Mouse (Mus musculus): ENCODE results near the gene Klc4. TPM values are rescaled to one million over a fixed set of nuclear protein-coding genes. Genes with fewer than 3 reads are reported as not detected.

Gene Klc4
- total RNA-seq, 2 experiments from 2014 or later: 23.8 to 28.2 TPM

- no peak for DNase-seq
- intact Hi-C loops (cut with DNase I): no loop called here
Measured at GRCm38 (mm10) chr17:46656054-46656453, 10.2 kb upstream of the Klc4 start.

DNA sequence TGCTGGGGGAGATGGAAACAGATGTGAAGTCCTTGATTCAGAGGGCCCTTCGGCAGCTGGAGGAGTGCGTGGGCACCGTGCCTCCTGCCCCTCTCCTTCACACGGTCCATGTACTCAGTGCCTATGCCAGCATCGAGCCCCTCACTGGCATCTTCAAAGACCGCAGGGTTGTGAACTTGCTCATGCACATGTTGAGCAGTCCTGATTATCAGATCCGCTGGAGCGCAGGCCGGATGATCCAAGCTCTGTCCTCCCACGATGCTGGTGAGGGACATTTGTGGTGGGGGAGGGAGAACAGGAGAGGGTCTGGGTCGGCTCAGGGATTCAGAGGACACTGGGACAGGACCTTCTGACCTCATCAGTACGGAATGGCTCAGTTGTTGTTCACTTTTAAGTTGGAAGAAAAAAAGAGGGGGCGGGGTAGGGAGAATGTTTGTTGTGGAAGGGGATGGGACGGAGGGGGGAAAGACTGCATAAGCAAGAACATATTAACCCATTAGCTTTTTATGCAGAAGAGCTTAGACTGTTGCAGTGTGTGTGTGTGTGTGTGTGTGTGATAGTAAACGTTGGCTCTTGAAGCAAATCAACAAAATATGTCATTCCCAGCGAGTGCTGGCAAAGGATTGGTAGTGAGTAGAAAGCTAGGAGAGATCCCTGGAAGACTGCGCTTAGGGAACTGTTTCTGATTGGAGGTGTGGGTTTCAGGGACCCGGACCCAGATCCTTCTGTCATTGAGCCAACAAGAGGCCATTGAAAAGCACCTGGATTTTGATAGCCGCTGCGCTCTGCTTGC, 6.1 kb upstream of the Klc4 start:
- intact Hi-C loops (cut with DNase I): no loop called here
- no peak for DNase-seq

DNA sequence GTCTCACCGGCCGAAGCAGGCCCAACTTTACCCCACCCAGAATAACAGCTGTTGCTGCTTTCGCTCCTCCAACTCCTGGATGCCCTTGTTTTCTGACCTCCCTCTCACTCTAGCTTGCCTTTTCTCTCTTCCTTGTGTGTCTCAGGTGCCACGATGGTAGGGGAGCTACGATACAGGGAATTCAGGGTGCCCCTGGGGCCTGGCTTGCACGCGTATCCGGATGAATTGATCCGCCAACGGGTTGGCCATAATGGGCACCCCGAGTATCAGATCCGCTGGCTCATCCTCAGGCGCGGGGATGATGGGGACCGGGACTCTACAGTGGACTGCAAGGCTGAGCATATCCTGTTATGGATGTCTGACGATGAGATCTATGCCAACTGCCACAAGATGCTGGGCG, 5.5 kb upstream of the Klc4 start:
- DNase-seq: peak; percentile 28 to 46

GRCm38 (mm10) chr17:46650232-46651031, 4.6 kb upstream of the Klc4 start, which contains the start of gene Cul7:
Cul7 (plus strand) TSS chr17:46650337.
- intact Hi-C loops (cut with DNase I): loop anchor here (1.0 kb wide), 1 partner anchor 24 kb away; the partner anchor contains the start of gene Rrp36
- DNase-seq: peak; percentile 94 to 96

More for the DNA sequence above, 5.5 kb upstream of the Klc4 start:
- intact Hi-C loops (cut with DNase I): no loop called here

- no peak for DNase-seq
- intact Hi-C loops (cut with DNase I): loop anchor here (1.0 kb wide), 1 partner anchor 24 kb away; the partner anchor contains the start of gene Rrp36
Measured at GRCm38 (mm10) chr17:46649811-46650210, 4.0 kb upstream of the Klc4 start.

- DNase-seq: no peak
- intact Hi-C loops (cut with DNase I): no loop called here
Measured at GRCm38 (mm10) chr17:46648436-46648835, 2.6 kb upstream of the Klc4 start.

- DNase-seq: no peak
- intact Hi-C loops (cut with DNase I): no loop called here
Measured at GRCm38 (mm10) chr17:46647279-46647678, 1.5 kb upstream of the Klc4 start.

GRCm38 (mm10) chr17:46646322-46646662, 470 bp upstream of the Klc4 start:
- DNase-seq: no peak
- intact Hi-C loops (cut with DNase I): no loop called here

GRCm38 (mm10) chr17:46644916-46645475, 826 bp downstream of the Klc4 start:
- intact Hi-C loops (cut with DNase I): no loop called here
- DNase-seq: peak; percentile 67 to 69

DNA sequence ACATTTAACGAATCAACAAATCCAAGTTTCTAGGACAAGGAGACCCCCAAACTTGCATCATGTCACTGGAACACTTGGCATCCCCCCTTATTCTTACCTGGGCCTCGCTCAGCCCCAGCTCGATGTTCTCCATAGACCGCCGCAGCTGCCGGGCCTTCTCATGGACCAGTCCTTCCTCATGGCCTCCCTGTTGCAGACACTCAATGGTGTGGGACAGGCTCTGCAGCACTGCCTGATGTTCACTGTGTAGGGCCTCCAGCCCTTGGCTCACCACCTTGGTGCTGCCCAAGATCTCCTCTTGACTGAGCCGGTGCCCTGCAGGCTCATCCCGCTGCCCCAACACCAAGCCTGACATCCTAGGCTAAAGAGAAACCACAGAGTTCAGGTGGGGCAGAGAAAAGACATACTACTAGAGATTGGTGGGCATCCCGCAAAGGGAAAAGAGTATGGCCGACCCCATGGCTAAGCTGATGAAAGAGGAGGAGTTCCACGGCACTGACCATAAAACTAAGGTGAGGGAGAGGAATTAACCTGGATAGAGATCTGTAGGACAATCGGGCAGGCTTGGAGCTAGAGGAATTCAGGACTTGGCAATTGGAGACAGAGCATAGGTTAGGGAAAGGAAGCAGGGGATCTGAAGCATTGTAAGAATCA, 1.5 kb downstream of the Klc4 start:
- intact Hi-C loops (cut with DNase I): no loop called here
- no peak for DNase-seq

DNA sequence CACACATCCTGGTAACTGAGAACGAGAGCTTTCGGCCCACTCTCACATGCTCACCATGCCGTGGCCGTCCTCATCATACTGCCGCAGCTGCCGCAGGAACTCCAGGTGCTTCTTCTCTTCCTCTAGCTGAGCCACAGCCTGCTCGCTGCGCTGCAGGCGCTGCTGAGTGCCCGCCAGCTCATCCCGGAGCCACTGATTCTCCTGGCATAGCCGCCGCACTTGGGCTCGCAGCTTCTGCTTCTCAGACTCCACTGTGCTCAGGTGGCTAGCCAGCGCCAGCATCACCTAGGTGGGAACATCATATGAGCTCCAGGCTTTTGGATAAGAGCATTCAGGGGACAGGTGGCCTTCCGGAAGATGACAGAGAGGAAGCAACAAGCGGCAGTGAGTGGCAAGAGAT, 3.8 kb downstream of the Klc4 start:
- intact Hi-C loops (cut with DNase I): no loop called here
- no peak for DNase-seq

DNA sequence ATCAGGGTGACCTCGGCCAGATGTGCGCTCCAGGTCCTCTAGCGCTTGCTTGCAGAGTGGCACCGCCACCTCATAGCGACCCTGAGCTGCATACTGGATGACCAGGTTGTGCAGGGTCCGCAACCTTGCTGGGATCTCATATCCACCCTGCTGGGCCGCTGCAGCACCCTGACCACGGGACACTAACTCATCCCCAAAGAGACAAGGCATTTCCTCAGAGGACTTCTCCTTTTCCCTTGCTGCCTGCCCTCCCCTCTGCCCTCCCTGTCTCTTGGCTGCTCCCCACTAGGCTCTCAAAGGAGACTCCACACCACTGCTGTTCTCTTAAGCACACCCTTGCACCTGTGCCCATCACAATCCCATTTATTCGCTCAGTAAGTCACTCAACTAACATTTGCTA, 5.9 kb downstream of the Klc4 start:
- intact Hi-C loops (cut with DNase I): loop anchor here (5.0 kb wide), 2 partner anchors 38 to 83 kb away; partner anchors contain the start of gene Srf
- DNase-seq: no peak

DNA sequence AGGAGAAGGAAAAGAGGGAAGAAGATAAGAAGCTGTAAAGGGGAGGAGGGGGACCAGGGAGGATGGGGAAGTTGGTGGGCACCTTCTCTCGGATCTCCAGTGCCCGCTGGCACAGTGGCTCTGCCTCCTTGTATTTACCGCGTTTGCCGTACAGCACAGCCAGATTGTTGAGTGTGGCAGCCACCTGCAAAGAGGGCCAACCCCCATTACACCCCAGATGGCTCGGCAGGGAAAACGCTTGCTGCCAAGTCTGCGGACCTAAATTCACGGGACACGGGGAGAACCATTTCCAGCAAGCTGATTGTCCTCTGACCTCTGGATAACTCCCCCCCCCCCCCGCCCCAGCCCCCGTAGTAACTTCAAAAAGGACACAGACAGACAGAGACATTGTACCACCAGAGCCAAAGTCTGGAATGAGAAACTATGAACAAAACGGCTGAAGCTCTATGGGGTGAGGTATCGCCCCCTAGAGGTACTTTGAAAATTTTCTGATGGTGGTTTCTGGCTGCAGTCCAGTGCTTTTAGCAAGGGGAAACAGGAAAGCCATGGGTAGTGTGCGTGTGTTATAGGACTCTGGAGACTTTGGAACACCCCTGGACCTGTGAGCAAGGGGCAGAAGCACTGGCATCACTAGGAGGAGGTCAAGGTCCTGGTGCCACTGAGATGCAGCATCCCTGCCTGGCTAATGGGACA, 8.8 kb downstream of the Klc4 start:
- peak; percentile 82 to 90 for DNase-seq
- intact Hi-C loops (cut with DNase I): loop anchor here (1.0 to 5.0 kb wide), 3 partner anchors 35 to 112 kb away; partner anchors contain the start of gene Srf

DNA sequence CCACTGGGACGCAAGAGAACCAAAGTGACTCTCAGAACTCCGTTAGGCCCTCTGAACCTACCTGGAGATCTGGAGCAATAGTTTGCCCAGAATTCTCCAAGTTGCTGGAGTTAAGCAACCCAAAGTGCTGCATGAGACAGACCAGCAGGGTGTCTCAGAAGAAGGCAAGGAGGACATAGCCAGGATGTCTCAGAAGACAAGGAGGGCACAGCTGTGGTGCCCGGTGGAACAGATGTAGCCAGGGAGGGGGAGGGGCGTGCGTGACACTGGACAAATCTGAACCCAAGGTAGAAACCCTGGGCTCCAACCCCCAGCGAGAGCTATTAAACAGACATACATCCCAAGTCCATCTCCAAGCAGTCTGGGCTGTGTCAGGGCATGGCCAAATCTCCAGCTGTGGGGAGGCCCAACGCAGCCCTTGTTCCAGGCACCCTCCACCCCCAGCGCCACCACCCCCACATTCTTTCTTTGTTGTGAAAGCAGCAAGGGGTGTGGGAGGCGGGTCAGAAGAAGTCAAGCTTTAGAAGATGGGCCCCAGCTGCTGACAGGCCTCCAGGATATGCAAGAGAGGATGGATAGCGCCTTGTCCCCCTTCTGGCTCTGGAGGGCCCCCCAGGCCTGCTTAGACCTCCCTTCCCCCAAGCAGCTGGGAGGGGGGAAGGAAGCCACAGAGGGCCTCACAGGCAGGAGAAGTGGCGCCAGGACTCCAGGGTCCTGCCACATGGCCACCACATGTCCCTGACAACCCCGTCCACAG, 16.0 kb downstream of the Klc4 start:
- intact Hi-C loops (cut with DNase I): no loop called here
- peak; percentile 78 to 82 for DNase-seq

DNA sequence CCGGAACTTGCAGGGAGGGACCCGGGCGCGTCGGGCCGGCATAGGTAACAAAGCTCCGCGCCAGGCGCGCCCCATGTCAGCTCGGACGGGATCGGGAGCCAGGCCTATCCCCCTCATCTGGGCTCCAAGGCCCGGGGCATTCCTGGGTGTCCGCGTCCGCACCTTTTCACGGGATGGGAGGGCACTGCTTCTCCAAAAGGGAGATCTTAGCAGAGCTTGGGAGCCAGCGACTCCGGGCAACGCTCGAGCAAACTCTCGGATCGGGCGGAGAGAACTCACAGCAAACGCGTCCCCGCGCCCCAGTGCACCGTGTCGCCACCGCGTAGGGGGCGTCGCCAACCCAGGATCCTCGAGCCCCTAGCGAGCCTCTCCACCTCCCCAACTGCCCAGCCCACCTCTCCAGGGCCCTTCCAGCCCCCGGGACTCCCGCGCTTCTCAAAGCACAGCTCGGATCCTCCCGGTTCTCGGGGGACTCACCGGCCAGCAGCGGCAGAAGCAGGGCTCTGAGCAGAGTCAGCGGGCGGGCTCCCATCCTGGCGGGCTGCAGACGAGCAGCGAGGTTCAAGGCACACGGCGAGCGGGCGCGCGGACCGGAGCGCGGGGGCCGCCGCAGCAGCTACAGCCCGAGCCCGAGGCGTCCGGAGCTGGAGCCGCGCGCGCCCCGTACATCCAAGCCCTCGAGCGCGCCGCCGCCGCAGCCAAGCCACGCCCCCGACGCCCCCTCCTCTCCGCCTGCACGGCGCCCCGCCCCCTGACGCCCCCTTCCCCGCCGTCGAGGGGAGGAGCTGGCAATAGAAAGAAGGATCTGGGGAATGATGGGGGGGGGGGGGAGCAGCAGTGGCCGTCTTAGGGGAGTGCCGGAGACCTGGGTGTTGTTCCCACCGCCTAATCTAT, 16.8 kb downstream of the Klc4 start, which contains the start of gene Ptk7:
Ptk7 (minus strand) TSS at position 714 of the 894 bp plus-strand sequence.
- intact Hi-C loops (cut with DNase I): no loop called here
- peak; percentile 81 to 84 for DNase-seq

GRCm38 (mm10) chr17:46628471-46628790, 17.4 kb downstream of the Klc4 start:
- no peak for DNase-seq
- intact Hi-C loops (cut with DNase I): no loop called here

DNA sequence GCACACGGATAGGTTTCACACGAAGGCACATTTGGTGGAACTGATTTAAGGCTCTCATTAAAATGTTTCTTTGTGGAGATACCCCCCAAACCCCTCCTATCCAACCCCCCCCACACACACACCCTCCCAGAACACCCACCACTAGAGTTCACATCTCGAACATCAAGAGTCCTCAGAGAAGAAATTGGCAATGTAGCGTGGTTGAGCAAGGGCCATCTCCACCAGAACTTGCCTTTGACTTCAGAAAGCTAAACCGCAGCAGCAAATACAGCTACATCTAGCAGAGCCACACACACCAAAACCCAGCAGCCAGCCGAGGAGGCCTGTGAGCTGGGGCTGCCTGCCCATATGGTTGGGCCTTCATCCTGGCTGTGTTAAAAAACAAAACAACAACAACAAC, 18.4 kb downstream of the Klc4 start:
- DNase-seq: no peak
- intact Hi-C loops (cut with DNase I): no loop called here

GRCm38 (mm10) chr17:46624598-46624997, 21.2 kb downstream of the Klc4 start:
- no peak for DNase-seq
- intact Hi-C loops (cut with DNase I): no loop called here

Data from heart, postnatal 10 days (tissue).